Mouse (Mus musculus) cortical plate, adult 2 months (tissue): ENCODE results near the gene Fam189a1.

Experiments
- CTCF ChIP-seq: fragments of 200-500 bp; IDR thresholded peaks from 2 replicates; pipeline ENCODE4 v1.5.1; 2011; ENCODE audit warnings: mild to moderate bottlenecking, control low read depth, low read length; ENCODE audit not compliant: insufficient read depth; ENCODE audit errors: extremely low read depth
- POLR2A ChIP-seq: fragments of 200-500 bp; IDR thresholded peaks from 2 replicates; pipeline ENCODE4 v1.6.1; 2011; ENCODE audit warnings: mild to moderate bottlenecking, low read length, control low read depth; ENCODE audit not compliant: insufficient read depth; ENCODE audit errors: extremely low read depth

GRCm38 (mm10) chr7:64874941-64875340 lies 281.4 kb downstream of the Fam189a1 start:
- TF ChIP-seq CTCF: no peak
- TF ChIP-seq POLR2A: no peak
